Mouse (Mus musculus) bone marrow macrophage, adult 2 months (primary cell): ENCODE results near the gene Pmpca.

ENCODE experiments used
- CTCF ChIP-seq: IDR thresholded peaks from 2 replicates; pipeline ENCODE4 v1.5.1; 2012; ENCODE audit warnings: low read depth, mild to moderate bottlenecking, low read length, moderate library complexity
- POLR2A ChIP-seq: IDR thresholded peaks from 2 replicates; pipeline ENCODE4 v1.6.1; 2012; ENCODE audit warnings: mild to moderate bottlenecking, low read depth, low read length, borderline replicate concordance

DNA sequence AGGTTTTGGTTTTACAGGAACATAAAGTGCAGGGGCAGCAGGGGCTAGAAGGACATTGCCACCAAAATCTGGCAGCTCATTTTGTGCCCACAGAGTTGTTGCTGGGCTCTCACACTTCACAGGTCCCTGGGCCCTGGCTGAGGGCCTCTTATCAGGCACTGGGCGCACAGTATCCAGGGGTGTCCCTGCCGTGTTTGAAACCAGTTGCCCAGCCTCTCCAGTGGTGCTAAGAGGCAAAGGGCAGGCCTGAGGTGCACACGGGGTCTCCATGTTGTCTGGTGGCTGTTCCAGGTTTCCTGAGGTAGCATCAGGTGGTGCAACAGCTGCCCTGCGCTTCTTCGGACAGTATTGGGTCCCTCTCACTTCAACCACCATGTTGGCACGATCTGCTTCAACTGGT lies 50.5 kb downstream of the Pmpca start:
- no peak for TF ChIP-seq CTCF
- TF ChIP-seq POLR2A: no peak
